25 mouse cellular contexts compared by ENCODE assay signal in the genomic region with DNA sequence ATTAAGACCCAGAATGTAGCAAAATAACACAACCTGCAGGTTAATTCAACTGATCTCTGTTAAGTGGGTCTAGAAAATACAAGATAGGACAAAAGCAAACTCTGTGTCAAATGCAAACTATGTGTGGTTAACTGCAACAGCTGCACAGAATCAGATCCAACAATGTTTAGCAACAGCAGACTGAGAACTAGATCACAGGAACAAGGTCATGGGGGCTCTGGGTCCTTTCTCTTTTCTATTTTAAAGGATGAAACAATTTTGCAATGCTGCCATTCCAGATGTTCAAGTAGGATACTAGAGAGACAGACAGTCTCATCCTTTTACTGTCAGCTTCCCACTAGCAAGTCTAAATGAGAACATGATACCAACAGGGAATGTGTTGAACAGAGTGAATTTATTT.
"Had no signal": no experiment of that assay in that cellular context is flagged by ENCODE, and none has a peak within 500 bp of the region (broad histone marks: within the 10 kb centered on the region; RNA-seq: fewer than 3 reads in every experiment).

No protein-coding gene starts in this region.

- H3K4me3 ChIP-seq: heart, adult 2 months; heart, embryonic 13.5 days; heart, embryonic 15.5 days; hindbrain, embryonic 10.5 days; hindbrain, embryonic 12.5 days; intestine, embryonic 15.5 days; layer of hippocampus, adult 2 months; left cerebral cortex, adult 2 months; limb, embryonic 10.5 days; limb, embryonic 12.5 days had no signal

- H3K9me3 ChIP-seq: heart, embryonic 13.5 days; heart, embryonic 15.5 days; hindbrain, embryonic 10.5 days; hindbrain, embryonic 12.5 days; intestine, embryonic 15.5 days; limb, embryonic 10.5 days; limb, embryonic 12.5 days had no signal

- H3K27me3 ChIP-seq: heart, embryonic 13.5 days; heart, embryonic 15.5 days; hindbrain, embryonic 12.5 days; intestine, embryonic 15.5 days; limb, embryonic 12.5 days had no signal

- ATAC-seq: forebrain, postnatal 0 days; hindbrain, embryonic 16.5 days; inflammation-experienced regulatory T-cells, adult 6 months; intestine, embryonic 15.5 days; intestine, postnatal 0 days had no signal

- H3K4me1 ChIP-seq: heart, embryonic 15.5 days; hindbrain, embryonic 10.5 days; hindbrain, embryonic 12.5 days; intestine, embryonic 15.5 days; limb, embryonic 10.5 days had no signal

- H3K36me3 ChIP-seq: intestine, embryonic 15.5 days had no signal

- H3K4me2 ChIP-seq: heart, embryonic 11.5 days; heart, embryonic 13.5 days; heart, embryonic 15.5 days; hindbrain, embryonic 12.5 days; hindbrain, embryonic 14.5 days; intestine, embryonic 15.5 days; limb, embryonic 12.5 days had no signal

- H3K9ac ChIP-seq: forebrain, postnatal 0 days; heart, embryonic 13.5 days; heart, embryonic 15.5 days; hindbrain, embryonic 12.5 days; hindbrain, embryonic 14.5 days; intestine, embryonic 15.5 days; limb, embryonic 12.5 days had no signal

- DNase-seq: forebrain, postnatal 0 days; gastrocnemius, postnatal 36 days; heart, adult 2 months; heart, postnatal 14 days; heart, postnatal 4 days; kidney, adult 18-20 months; kidney, adult 8-10 months; kidney, postnatal 10 days; kidney, postnatal 25 days; kidney, postnatal 4 days; liver had no signal

- H3K27ac ChIP-seq: heart, adult 2 months; heart, embryonic 13.5 days; heart, embryonic 15.5 days; hindbrain, embryonic 10.5 days; hindbrain, embryonic 12.5 days; hindbrain, embryonic 14.5 days; intestine, embryonic 15.5 days; layer of hippocampus, adult 2 months; left cerebral cortex, adult 2 months; limb, embryonic 10.5 days; limb, embryonic 12.5 days had no signal
